Mouse (Mus musculus) right cerebral cortex, adult 2 months (tissue): Measurements from ENCODE around the gene P2ry10b.
A peak's percentile ranks its signal among the peaks of the same experiment; 100 is the strongest.

Source experiments
- DNase-seq, 2 experiments: peaks; one replicate each; pipeline ENCODE4 v3.0.0; 2021 to 2022; ENCODE audit warnings: low spot score in 2 of 2

P2ry10b gene

DNA sequence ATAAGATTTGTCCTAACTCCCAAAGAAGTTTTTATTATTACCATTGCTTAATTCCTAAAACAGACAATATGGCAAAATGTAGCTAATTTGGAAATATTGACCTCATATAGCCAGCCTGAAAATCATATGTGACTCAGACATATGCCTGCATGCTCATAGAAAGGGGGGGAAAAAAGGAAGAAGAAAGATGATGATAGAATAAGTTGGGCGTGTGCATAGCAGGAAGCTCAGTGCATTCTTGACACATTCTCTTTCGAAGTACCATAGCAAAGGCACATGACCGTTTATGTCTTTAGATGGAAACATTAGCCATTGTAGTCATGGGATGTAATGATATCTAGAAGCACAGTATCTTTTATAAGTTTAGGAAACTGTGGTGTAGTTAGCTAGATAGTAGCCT is at the start of gene P2ry10b:
P2ry10b (plus strand) TSS at position 247 of the 400 bp plus-strand sequence.
- DNase-seq, result no peak

DNA sequence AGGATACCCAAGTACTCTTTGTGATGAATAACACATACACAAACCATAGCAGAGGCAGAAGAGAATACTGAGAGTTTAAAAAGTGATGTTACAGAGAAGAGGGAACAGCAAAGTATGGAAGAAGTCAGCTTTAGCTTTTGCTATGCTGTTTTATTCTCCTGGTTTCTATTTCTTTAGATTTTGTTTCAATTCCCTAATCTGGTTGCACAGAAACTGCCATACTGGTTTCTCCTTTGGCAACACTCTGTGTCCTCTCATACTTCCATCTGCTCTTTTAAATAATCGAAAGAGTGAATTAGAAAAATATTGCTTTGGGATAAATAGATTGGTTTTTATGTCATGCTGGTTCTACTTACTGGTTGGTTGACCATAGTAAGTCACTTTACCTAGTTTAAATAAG is 32.4 kb upstream of the P2ry10b start:
- no peak for DNase-seq

DNA sequence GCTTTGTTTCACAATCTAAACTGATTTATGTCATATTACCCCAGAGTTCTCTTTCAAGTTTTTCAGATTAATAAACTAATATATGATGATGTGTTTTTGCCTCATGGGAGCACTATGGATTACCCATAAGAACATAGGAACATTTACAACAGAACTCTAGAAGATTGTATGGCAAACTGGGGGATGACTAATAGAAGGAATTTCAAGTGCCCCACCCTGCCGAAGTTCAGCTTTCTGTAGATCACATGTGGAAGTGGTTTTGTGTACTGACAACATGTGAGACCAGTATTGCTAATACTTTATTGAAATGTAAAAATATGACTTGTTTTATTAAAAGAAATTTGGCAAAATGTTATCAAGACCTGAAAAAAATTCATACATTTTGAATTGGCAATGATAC is 31.7 kb upstream of the P2ry10b start:
- no peak for DNase-seq

DNA sequence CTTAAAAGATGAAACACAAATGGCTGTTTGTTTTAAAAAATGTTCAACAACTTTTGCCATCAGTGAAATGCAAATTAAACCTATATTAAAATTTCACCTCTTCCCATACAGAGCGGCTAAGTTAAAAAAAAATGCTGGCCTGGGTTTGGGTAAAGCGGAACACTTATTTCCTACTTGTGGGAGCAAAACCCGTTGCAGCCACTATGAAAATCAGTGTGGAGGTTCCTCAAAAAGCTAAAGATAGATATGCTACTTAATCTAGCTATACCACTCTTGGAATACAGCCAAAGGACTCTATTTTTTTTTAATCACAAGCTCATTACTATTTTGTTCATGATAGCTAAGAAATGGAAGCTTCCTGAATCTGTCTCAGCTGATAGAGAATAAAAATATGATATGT is 5.5 kb upstream of the P2ry10b start:
- DNase-seq, result no peak

DNA sequence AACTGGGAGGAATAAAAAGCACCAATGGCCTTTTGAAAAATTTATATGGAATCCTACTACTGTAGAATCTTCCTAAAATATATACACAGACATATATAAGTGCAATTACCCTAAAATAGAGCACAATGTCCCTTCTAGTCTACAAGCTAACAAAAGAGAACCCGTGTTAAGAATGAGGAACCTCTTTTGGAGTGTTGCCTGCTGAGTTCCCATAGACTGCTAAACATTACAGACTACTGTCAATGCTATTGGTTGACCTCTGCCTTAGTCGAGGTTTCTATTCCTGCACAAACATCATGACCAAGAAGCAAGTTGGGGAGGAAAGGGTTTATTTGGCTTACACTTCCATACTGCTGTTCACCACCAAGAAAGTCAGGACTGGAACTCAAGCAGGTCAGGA is 4.8 kb upstream of the P2ry10b start:
- no peak for DNase-seq

DNA sequence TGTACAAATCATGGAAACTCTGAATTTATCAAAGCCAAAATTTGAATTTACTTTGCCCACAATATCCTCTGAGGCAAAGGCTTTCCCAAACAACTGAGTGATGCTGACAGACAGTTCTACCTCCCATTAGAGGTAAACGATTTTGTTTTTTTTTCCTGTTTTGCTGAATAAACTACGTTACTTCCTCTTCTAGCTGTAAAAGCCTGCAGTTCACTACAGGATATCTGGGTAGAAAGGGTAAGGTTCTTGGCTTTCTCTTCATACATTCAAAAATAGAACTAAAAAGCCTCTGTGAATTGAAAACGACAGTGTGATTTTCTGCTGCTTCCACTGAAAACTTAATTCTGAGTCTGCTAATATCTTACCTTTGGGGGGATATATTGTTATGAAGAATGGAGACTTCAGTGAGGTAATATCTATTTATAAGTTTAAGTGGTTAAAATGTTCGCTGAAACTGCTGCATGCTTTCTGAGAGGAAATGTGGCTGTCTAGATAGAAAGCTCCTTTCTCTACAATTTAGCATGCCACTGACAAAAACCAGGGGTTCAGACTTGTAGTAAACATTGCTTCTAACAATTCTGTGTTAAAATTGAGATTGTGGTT is 765 bp downstream of the P2ry10b start:
- no peak for DNase-seq

DNA sequence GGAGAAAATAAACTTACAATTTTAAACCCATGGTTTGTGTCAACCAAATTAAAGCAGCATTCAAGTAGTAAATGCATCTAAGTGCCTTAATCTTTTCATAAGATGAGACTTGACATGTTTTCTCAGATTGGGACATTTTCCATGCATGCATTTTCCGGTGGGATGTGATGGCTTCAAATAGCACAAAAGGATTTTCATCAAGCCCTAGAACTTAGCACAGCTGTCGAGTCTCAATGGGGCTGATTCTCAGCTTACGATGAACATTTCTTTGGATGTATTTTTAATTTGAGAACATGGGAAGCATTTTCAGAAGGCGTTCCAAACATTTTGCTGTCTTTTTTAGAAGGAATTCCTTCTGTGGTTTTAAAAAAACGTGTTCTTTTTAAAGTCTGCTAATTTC is 1.3 kb downstream of the P2ry10b start:
- DNase-seq, result no peak

DNA sequence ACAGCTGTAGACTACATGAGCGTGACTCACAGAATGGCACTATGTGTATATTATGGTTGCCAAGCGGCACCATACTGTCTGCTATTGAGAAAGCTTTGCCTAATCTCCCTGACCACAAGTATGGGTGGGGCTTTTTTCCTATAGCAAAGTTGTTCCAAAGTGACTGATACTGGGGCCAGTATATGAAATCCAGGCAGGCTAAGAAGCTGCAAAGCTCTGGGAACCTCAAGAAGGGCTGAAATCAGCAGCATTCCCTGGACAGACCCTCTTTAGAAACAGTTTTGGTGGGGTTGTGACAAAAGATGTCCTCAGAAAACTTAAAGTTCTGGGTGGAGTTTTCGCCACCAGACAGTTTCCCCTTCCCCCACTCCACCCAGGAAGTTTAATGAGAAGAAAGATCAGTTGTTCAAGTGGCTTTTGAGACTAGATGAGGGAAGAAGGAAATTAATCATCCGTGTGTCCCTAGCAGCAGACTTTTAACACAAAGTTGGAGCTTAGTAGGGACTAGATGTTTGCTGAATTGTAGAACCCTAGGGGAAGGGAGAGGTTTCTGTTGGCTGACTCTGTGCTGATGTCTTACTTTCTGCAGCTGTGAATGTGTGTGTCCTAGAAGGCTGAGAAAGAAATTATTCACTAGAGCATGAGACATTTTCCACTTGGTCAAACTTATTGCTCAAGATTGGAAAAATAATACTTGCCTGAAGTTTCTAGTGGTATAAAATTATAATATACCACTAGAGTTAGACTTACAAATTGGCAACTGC is 2.2 kb downstream of the P2ry10b start:
- peak in 1 of 2 experiments; percentile 3 for DNase-seq

DNA sequence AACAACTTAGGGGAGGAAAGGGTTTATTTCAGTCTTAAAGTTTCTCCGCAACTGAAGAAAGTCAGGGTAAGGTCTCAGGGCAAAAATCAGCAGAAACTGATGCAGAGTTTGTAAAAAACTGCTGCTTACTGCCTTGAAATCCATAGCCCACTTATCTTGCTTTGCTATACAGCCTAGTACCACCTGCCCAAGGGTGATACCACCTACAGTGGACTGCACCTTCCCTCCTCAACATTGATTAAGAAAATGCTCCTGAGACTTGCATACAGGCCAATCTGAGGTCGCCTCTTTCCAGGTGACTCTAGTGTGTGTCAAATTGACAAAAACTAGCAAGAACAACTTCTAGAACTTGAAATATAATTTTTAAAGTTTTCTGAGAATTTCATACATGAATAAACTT is 7.3 kb downstream of the P2ry10b start:
- DNase-seq, result no peak

DNA sequence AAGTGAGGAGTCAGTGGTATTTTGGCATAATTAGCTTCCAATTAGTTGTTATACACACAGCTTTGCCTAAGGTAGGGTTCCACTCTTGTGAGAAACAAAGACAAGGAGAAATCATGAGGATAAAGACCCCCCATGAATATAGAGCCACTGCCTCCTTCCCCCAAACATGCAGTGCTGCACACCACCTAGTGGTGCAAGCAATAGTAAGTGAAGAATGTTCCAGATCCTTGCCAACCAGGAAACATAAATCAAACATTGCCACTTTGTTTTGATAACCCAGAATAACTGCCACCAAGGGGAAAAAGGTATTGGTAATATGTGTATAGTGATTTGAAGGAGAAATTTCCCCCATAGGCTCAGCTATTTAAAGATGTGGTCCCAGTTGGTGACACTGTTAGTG is 11.8 kb downstream of the P2ry10b start:
- no peak for DNase-seq

DNA sequence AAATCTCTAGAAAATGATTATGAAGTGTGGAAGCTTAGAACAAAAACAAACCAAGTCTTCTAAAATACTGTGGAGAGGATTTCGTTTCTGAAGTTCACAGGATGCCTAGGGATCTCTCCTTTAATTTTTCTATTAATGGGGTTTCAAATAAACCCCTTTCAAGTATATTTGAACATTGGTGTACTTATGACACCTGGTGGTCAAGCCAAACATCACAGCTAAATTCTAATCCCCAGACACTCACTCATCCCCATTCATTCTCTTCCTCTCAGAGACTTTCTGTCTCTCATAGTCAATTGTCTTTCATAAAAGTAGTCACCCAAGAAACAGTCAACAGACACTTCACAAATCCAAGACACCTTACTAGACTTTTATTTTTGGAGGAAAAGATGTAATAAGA is 19.6 kb downstream of the P2ry10b start:
- DNase-seq, result peak in 1 of 2 experiments; percentile 23

DNA sequence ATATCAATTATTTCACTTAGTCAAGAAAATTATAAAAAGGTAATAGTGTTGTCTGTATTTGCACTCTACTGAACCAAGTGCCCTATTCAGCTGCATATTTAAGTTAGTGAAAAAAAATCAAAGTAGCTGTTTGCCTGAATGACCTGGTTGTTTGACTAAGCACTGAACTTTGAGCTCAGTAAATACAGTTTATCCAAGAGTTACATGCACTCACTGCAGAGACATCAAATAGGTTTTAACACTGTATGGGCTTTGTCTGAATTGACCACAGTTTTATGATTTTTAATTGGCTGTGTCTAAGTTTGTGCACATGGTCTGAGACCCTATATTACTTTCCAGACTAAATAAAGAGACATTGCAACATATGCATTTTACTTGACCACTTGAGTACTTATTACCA is 20.4 kb downstream of the P2ry10b start:
- no peak for DNase-seq

DNA sequence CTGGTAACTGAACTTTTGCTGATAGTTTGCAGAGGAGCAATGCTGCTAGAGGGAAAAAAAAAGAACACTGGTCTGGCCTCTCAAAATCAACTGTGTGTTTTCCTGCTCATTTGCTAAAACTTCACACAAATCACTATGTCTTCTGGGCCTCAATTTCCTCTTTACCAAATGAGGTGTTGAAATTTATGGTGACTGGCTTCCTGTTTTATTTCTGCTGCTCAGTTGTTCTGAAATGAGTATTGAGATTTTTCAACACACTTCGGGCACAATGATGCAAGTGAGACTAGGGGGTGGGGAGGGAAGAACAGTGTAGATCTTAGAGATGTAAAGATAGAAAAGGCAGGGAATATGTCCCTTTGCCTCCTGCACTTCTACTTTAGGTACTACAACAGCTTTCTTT is 30.0 kb downstream of the P2ry10b start:
- no peak for DNase-seq

DNA sequence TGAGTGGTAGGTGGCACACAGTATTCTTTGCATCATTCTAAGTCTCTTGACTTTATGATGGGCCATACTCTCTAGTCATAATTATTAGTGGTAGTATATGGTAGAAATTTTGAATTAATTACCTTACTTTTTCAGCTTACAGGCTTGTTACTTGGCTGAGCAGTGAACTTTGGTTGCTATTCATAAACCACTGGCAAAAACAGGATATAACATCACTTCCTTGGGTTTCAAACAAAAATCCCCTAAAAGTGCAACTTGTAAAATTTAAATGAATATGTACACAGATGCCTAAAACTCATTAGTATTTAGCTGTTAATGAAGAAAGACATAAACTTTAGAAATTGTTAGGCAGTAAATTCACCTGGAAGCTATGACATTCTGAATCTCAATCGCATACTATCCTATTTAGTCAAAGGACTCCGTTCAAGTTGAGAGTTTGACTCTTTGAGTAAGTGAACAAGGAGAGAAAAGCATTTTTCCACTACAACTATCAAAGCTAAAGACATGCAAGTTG is 68.9 kb downstream of the P2ry10b start:
- DNase-seq, result no peak
